Mouse (Mus musculus): ENCODE results near the gene Bdp1.

DNA sequence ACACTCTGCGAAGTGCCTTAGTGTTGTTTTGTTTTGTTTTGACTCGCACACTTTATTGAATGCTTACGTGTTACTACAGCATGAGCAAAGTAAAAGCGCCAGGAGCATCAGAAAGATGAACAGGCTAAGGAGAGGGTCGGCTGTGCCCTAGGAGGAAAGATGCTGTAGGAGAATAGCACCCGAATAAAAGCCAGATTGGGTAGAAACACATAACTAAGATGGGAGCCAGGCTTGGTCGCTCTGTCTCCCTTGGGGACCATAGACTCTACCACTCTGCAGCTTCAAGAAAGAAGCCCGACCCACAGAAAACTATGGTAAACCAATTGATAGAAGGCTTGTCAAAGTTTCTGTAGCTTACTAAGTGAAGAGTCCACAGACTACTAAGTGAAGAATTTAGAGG, 87.9 kb downstream of the Bdp1 start:
- TF ChIP-seq TAL1 (IDR thresholded peaks at IDR 0.05; ENCODE audit: low read length) (no peak), GATA1 (IDR thresholded peaks at IDR 0.05; ENCODE audit: low read length) (no peak)
